Mouse (Mus musculus) intestine, embryonic 14.5 days (tissue): ENCODE measurements around the gene Nxph1. TPM values are rescaled to one million over a fixed set of nuclear protein-coding genes. Genes with fewer than 3 reads are reported as not detected.

Source experiments
- ATAC-seq: fragments of 200-750 bp; cut with Nextera tagmentation; replicated peaks from 2 replicates; pipeline ENCODE4 v1.8.0; 2017; ENCODE audit warnings: low read depth, moderate number of reproducible peaks, moderate TSS enrichment, moderate library complexity; ENCODE audit not compliant: low FRiP score, low TSS enrichment
- DNase-seq: peaks from one replicate; pipeline ENCODE4 v3.0.0-alpha.2; 2018; ENCODE audit warnings: low spot score
- H3K27ac ChIP-seq: fragments of 300-500 bp; sonication (generic); 2 replicates; pipeline ENCODE4 v1.5.1; 2014; ENCODE audit warnings: low read depth, mild to moderate bottlenecking, control low read depth
- H3K27me3 ChIP-seq: fragments of 300-500 bp; sonication (generic); replicated peaks from 2 replicates; pipeline ENCODE4 v1.6.1; 2014; ENCODE audit warnings: low read length, control low read depth; ENCODE audit not compliant: control insufficient read depth, insufficient read depth
- H3K36me3 ChIP-seq: fragments of 300-500 bp; sonication (generic); 2 replicates; pipeline ENCODE4 v1.6.1; 2014; ENCODE audit warnings: low read length, control low read depth; ENCODE audit not compliant: control insufficient read depth, insufficient read depth
- H3K4me1 ChIP-seq: fragments of 300-500 bp; sonication (generic); replicated peaks from 2 replicates; pipeline ENCODE4 v1.6.1; 2014; ENCODE audit warnings: low read length, control low read depth, mixed read lengths; ENCODE audit not compliant: control insufficient read depth, insufficient read depth
- H3K4me2 ChIP-seq: fragments of 300-500 bp; sonication (generic); 2 replicates; pipeline ENCODE4 v1.6.1; 2014; ENCODE audit warnings: low read length
- H3K4me3 ChIP-seq: fragments of 300-500 bp; sonication (generic); 2 replicates; pipeline ENCODE4 v1.5.1; 2014; ENCODE audit warnings: low read depth, low read length, control low read depth, mixed read lengths
- H3K9ac ChIP-seq: fragments of 300-500 bp; sonication (generic); 2 replicates; pipeline ENCODE4 v1.6.1; 2014; ENCODE audit warnings: mild to moderate bottlenecking, low read length
- H3K9me3 ChIP-seq: fragments of 300-500 bp; sonication (generic); 2 replicates; pipeline ENCODE4 v1.6.1; 2016; ENCODE audit warnings: low read length, control low read depth; ENCODE audit not compliant: control insufficient read depth
- WGBS: fragments of 180-500 bp; shearing (Covaris S2); extraction: QIAGEN DNeasy Blood & Tissue Kit; methylation state at CpG from one replicate; pipeline ENCODE4 v1.1.7; 2014; 5-methylcytosine and 5-hydroxymethylcytosine counted together
- polyA plus RNA-seq: library from polyadenylated mRNA; unstranded; fragments of >200 nt; fragmentation: Nextera tagmentation; extraction: Ambion mirVana; gene quantifications from 2 replicates; pipeline ENCODE4 v1.2.1, GENCODE M21; 2014

Nxph1 gene
- polyA plus RNA-seq, 1 experiment from 2014 or later = 0.08 TPM

DNA sequence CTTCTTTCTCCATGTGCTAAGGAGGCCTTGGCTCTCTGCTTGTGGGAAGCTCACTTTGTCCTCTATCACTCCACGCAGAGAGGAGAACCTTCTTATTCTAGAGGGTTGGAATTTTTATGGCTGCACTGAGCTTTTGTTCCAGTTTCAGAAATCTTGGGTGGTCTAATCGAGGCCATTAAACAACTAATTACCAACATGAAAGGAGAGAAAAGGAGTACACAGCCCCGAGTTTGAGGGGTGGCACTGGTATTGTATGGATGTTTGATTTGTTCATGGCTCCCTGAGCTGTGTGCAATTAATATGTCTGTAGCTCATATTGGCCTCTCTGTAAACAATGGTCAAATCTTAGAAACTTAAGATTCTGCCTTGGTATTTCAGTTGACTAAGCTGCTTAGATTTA lies 54.5 kb downstream of the Nxph1 start:
- H3K27ac ChIP-seq = no peak overlapping the region
- no peaks in the 10 kb centered on the region for H3K36me3 ChIP-seq
- ATAC-seq (no peak), DNase-seq (no peak)
- no peaks in the 10 kb centered on the region for H3K27me3 ChIP-seq
- no peaks in the 10 kb centered on the region for H3K9me3 ChIP-seq
- H3K4me2 ChIP-seq = no peak overlapping the region
- 37% methylated on average over 3 of the region's 3 CpGs for WGBS
- H3K9ac ChIP-seq = no peak overlapping the region
- no peak overlapping the region for H3K4me3 ChIP-seq
- H3K4me1 ChIP-seq = no peaks in the 10 kb centered on the region

DNA sequence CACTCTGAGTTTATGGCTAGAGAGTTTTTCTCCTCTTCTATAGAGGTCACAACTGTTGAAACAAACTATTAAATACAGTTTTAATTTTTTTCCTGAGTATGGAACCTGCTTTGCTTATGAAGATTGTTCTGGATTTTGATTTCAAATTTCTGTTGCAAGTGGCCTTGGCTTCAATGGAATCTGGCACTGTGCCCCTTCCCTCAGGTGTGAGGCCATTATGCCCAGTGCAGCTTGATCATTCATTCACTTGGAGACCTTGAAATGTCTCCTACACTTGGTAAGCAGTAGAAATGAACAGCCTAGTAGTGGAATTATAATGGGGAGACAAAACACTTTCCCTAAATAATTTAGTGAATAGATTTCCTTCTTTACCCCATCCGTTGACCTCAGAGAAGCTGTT lies 78.4 kb downstream of the Nxph1 start:
- H3K9ac ChIP-seq = no peak overlapping the region
- DNase-seq = no peak
- no peak overlapping the region for H3K4me3 ChIP-seq
- WGBS = 87% methylated on average over 1 of the region's 1 CpGs
- no peaks in the 10 kb centered on the region for H3K36me3 ChIP-seq
- no peak for ATAC-seq
- H3K4me2 ChIP-seq = no peak overlapping the region
- H3K9me3 ChIP-seq = no peaks in the 10 kb centered on the region
- no peaks in the 10 kb centered on the region for H3K27me3 ChIP-seq
- H3K27ac ChIP-seq = no peak overlapping the region
- H3K4me1 ChIP-seq = no peaks in the 10 kb centered on the region

DNA sequence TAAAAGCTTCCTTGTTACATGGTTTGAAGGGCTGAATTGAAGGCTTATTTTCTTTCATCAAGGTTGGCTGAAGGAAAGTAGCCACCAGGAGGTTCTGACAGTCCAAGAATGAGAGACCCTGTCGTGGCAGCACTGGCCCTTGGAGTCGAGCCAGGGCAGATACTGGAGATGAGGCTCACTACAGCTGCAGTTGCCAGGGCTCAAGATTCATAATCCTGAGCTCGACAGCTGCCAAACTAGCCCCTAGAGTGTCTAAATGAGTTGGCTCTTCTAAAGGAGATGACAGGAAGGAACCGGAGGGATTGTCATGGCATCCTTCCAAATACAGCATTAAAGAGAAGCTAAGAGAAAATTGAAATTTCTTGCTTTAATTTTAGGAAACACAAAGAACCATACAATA lies 78.9 kb downstream of the Nxph1 start:
- no peak overlapping the region for H3K27ac ChIP-seq
- DNase-seq (no peak), ATAC-seq (no peak)
- no peak overlapping the region for H3K9ac ChIP-seq
- H3K9me3 ChIP-seq = no peaks in the 10 kb centered on the region
- no peak overlapping the region for H3K4me3 ChIP-seq
- no peaks in the 10 kb centered on the region for H3K36me3 ChIP-seq
- H3K4me2 ChIP-seq = no peak overlapping the region
- 73% methylated on average over 4 of the region's 4 CpGs for WGBS
- no peaks in the 10 kb centered on the region for H3K4me1 ChIP-seq
- H3K27me3 ChIP-seq = no peaks in the 10 kb centered on the region

DNA sequence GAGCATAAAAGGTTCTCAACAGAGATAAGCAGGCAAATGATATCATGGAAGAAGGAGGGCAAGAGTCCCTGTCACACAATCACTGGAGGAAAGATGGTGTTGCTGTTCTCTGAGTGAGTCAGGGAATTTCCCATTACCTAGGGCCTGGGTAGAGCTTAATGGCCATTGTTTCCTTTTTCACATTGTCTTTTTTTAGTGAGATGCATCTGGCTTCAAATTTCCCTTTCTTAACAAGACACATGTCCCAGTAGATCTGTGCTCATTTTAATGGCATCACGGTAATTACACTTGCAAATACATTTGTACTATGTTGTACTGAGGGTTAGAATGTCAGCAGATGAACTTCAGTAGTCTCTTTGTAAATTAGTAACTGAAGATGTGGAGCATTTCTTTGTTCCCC lies 80.3 kb downstream of the Nxph1 start:
- H3K4me1 ChIP-seq = no peaks in the 10 kb centered on the region
- H3K9ac ChIP-seq = no peak overlapping the region
- ATAC-seq (no peak), DNase-seq (no peak)
- no peak overlapping the region for H3K4me2 ChIP-seq
- H3K9me3 ChIP-seq = no peaks in the 10 kb centered on the region
- H3K36me3 ChIP-seq = no peaks in the 10 kb centered on the region
- no peak overlapping the region for H3K4me3 ChIP-seq
- 91% methylated on average over 1 of the region's 1 CpGs for WGBS
- no peak overlapping the region for H3K27ac ChIP-seq
- no peaks in the 10 kb centered on the region for H3K27me3 ChIP-seq

DNA sequence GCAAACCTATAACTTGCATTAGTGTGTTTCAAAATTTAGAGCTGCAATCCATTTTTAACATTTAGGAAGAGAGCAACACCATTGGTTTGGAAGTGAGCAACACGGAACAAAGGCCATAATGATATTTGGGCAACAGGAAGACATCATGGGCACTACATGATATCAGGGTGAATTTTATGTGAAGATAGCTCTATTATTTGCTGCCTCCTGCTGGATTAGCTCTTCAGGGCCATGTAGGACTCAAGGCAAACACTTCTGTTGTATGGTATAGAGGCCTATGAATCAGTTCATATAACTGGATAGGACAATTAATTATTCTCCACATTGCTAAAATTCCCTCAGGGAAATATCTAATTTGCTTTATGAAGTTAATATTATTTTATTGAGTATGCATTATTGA lies 91.1 kb downstream of the Nxph1 start:
- Histone ChIP-seq H3K4me3 (no peak overlapping the region), H3K27ac (no peak overlapping the region), H3K27me3 (no peaks in the 10 kb centered on the region), H3K4me2 (no peak overlapping the region), H3K36me3 (no peaks in the 10 kb centered on the region), H3K9me3 (no peaks in the 10 kb centered on the region), H3K4me1 (no peaks in the 10 kb centered on the region), H3K9ac (no peak overlapping the region)
- WGBS = 89% methylated on average over 1 of the region's 1 CpGs
- DNase-seq (no peak), ATAC-seq (no peak)

DNA sequence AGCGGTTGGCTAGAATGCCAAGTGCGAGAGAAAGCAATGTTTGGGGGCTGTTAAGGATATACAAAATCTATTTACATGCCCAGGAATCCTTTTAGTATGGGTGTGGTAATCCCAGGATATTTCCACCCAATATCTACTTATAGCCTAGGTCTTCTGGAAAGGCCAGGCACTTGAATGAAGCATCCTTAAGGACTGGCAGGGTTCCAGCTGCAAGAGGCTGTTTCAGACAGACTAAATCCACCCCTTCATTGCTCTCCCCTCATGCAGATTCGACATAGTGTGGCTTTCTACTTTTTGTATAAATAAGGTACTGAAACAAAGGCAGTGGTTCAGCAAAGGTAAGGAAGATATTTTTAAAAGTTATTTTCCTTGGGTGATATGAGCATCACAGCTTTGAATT lies 92.8 kb downstream of the Nxph1 start:
- WGBS = 81% methylated on average over 3 of the region's 3 CpGs
- ATAC-seq = no peak

DNA sequence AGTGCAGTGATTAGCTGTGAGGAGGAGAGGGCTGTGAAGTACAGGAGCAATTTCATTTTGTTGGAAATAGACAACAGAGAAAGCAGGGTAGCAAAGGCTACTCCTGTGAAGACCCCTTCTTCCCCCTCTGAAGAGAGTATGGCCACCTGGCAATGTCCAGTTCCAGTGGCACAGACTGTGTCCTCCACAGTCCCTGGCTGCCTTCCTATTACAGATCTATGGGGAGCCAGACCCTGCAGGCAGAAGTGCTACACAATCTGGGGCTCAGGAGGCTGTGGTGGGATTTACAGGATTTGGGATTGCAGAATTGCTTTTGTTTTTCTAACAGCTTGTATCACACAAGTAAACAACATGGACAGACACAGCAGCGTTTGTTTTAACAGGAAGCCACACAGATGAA lies 94.2 kb downstream of the Nxph1 start:
- H3K4me2 ChIP-seq = no peak overlapping the region
- H3K27ac ChIP-seq = no peak overlapping the region
- 25% methylated on average over 1 of the region's 1 CpGs for WGBS

More for the DNA sequence above, 92.8 kb downstream of the Nxph1 start:
- H3K36me3 ChIP-seq = no peaks in the 10 kb centered on the region
- H3K9ac ChIP-seq = no peak overlapping the region
- H3K9me3 ChIP-seq = no peaks in the 10 kb centered on the region
- no peak overlapping the region for H3K4me3 ChIP-seq
- no peak overlapping the region for H3K27ac ChIP-seq
- no peak for DNase-seq
- no peaks in the 10 kb centered on the region for H3K27me3 ChIP-seq
- H3K4me2 ChIP-seq = no peak overlapping the region
- H3K4me1 ChIP-seq = no peaks in the 10 kb centered on the region

DNA sequence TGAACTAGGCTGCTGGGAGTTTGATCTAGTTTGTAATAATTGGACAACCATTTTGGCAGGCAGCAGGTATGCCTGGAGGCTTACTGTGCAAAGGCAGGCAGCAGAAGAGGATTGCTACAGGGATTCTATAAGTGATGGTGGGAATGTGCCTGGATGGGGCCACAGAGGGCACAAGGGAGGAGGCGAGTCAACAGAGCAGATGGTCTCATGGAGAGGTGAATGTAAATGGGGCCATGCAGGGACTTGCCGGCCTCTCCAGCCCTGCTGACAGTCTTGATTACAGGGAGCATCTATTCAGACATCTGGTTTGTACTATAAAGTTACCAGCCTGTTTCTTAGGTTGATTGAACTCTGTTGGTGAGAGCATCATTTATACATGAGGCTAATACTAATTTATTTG lies 98.6 kb downstream of the Nxph1 start:
- ATAC-seq (no peak), DNase-seq (no peak)
- H3K36me3 ChIP-seq = no peaks in the 10 kb centered on the region
- WGBS = 55% methylated on average over 2 of the region's 2 CpGs
- H3K9ac ChIP-seq = no peak overlapping the region
- no peak overlapping the region for H3K27ac ChIP-seq
- H3K4me2 ChIP-seq = no peak overlapping the region
- H3K4me3 ChIP-seq = no peak overlapping the region
- H3K27me3 ChIP-seq = no peaks in the 10 kb centered on the region
- H3K9me3 ChIP-seq = no peaks in the 10 kb centered on the region
- no peaks in the 10 kb centered on the region for H3K4me1 ChIP-seq

More for the DNA sequence above, 94.2 kb downstream of the Nxph1 start:
- Histone ChIP-seq H3K36me3 (no peaks in the 10 kb centered on the region), H3K9me3 (no peaks in the 10 kb centered on the region), H3K27me3 (no peaks in the 10 kb centered on the region), H3K4me1 (no peaks in the 10 kb centered on the region), H3K4me3 (no peak overlapping the region), H3K9ac (no peak overlapping the region)
- no peak for ATAC-seq
- no peak for DNase-seq

DNA sequence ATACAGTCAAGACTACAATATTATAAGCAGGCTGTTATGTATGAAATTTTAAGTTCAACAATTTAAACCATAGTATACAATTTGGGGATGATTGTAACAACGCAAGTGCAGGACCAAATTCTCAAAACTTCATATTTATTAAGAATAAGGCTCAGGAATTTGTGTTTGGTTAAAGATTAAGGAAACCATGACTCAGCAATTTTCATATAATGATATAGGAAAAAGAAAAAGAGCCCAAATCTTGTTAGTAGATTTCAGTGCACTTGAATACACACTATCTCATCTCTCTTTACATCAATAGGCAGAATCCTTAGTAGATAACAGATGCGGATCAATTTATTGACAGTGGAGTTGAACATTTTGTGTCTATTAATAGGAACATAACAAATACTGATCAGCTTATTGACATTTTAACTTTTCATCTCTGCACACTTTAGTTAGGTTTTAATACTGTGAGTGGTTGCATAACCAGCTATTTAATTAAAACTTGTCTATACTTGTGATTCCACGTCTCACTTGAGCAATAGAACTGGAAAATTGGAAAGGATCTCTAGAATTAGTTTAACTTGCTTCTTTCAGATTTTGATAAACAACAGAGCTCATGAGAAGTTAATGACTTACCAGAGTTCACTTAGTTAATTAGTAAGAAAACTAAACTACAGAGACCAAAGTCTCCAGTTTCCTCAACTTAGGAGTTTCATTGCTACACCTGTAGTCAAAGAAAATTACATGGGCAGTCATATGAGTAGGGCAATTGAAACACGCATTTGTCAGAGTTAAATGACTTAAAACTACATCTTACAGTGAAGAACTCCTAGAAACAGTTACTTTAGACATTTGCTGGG lies 113.3 kb downstream of the Nxph1 start:
- no peak for ATAC-seq
- Histone ChIP-seq H3K9me3 (no peaks in the 10 kb centered on the region), H3K36me3 (no peaks in the 10 kb centered on the region), H3K4me1 (no peaks in the 10 kb centered on the region), H3K4me2 (no peak overlapping the region), H3K27ac (no peak overlapping the region), H3K9ac (no peak overlapping the region), H3K27me3 (no peaks in the 10 kb centered on the region), H3K4me3 (no peak overlapping the region)
- 88% methylated on average over 4 of the region's 4 CpGs for WGBS
- no peak for DNase-seq
